In the genomic region with DNA sequence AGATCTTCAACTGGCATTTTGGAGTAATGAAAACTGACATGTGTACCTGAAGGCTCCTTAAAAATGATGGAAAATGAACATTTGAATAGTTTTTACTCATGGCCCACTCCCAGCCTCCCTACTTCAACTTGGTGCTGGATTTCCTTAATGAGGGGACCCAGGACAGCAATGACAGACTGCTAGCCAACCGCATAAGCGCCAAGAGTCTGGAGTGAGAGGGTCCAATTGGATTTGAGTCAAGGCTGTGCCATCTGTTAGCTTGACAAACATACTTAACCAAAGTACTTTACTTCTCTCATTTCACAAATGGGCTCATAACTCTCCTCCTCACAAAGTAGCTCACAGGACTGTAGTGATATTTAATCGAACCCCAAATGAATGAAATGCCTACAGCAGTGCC, we compare ENCODE assay signal across 28 mouse cellular contexts.
DNase-seq lines count a peak whose midpoint lies in the region; ATAC-seq and TF ChIP-seq lines count a peak whose summit lies in the region.
"Had no signal": no experiment of that assay in that cellular context is flagged by ENCODE, and none has a peak within 500 bp of the region (broad histone marks: within the 10 kb centered on the region; RNA-seq: fewer than 3 reads in every experiment).

No protein-coding gene starts in this region.

- H3K4me2 ChIP-seq in forebrain, embryonic 16.5 days (ENCODE audit: low read length), result no peak overlapping the region
- no peak overlapping the region for H3K4me2 ChIP-seq in forebrain, embryonic 15.5 days (replicated peaks)
- H3K4me2 ChIP-seq: embryonic facial prominence, embryonic 13.5 days; heart, embryonic 12.5 days; heart, embryonic 15.5 days; hindbrain, embryonic 13.5 days had no signal

- H3K9ac ChIP-seq in forebrain, embryonic 16.5 days (replicated peaks; ENCODE audit: low read depth, low read length), result no peak overlapping the region
- no peak overlapping the region for H3K9ac ChIP-seq in forebrain, embryonic 15.5 days (replicated peaks)
- H3K9ac ChIP-seq: embryonic facial prominence, embryonic 13.5 days; heart, embryonic 12.5 days; heart, embryonic 15.5 days; hindbrain, embryonic 13.5 days had no signal

- peak; percentile 82 to 83 for DNase-seq in cerebellum, postnatal 10 days
- DNase-seq in layer of hippocampus, postnatal 14 days (ENCODE audit: low spot score in 2 of 2), result peak; percentile 8 to 36
- DNase-seq in layer of hippocampus, postnatal 36 days, result no peak
- DNase-seq in brain, embryonic 14.5 days (ENCODE audit: low read depth), result peak; percentile 59
- DNase-seq in urinary bladder, postnatal 25 days (ENCODE audit: low spot score), result no peak
- DNase-seq: adrenal gland, adult 8-10 months; adrenal gland, postnatal 25 days; cerebellum, adult 11-12 months; cerebellum, adult 8-10 months; cerebellum, postnatal 36 days; embryo, embryonic 11 days; gastrocnemius, postnatal 25 days; heart, adult 18-20 months; heart, postnatal 10 days; heart, postnatal 36 days had no signal

- no peak for ATAC-seq in cerebellum, adult (ENCODE audit: insufficient number of reproducible peaks, low FRiP score, low TSS enrichment)
- peak; percentile 59 for ATAC-seq in forebrain, embryonic 16.5 days
- ATAC-seq in forebrain, embryonic 15.5 days (replicated peaks), result no peak
- ATAC-seq: activated CD4-positive, CD25-positive, alpha-beta regulatory T cell, adult 4 months; hindbrain, embryonic 16.5 days; intestine, embryonic 16.5 days had no signal

- no peak for TF ChIP-seq CTCF in brain, embryonic 14.5 days (IDR thresholded peaks at IDR 0.05; ENCODE audit: borderline replicate concordance, extremely low read depth, insufficient read depth, insufficient read length)

- WGBS in forebrain, embryonic 16.5 days, result 72% methylated on average over 3 of the region's 3 CpGs
- WGBS in forebrain, embryonic 15.5 days, result 74% methylated on average over 3 of the region's 3 CpGs

- H3K4me1 ChIP-seq in forebrain, embryonic 16.5 days (replicated peaks; ENCODE audit: control insufficient read depth, insufficient read depth, low read length), result no peaks in the 10 kb centered on the region
- no peaks in the 10 kb centered on the region for H3K4me1 ChIP-seq in forebrain, embryonic 15.5 days
- H3K4me1 ChIP-seq: embryonic facial prominence, embryonic 10.5 days; embryonic facial prominence, embryonic 13.5 days; heart, embryonic 12.5 days; heart, embryonic 15.5 days; hindbrain, embryonic 10.5 days; hindbrain, embryonic 13.5 days had no signal

- no peak for TF ChIP-seq POLR2A in brain, embryonic 14.5 days (IDR thresholded peaks at IDR 0.05; ENCODE audit: borderline replicate concordance, extremely low read depth, insufficient read depth, insufficient read length, poor library complexity, severe bottlenecking)

- H3K4me3 ChIP-seq in forebrain, embryonic 16.5 days (replicated peaks; ENCODE audit: low read length), result no peak overlapping the region
- H3K4me3 ChIP-seq in forebrain, embryonic 15.5 days, result no peak overlapping the region
- H3K4me3 ChIP-seq: embryonic facial prominence, embryonic 10.5 days; embryonic facial prominence, embryonic 13.5 days; erythroblast, embryonic 14.5 days; heart, embryonic 12.5 days; heart, embryonic 15.5 days; hindbrain, embryonic 10.5 days; hindbrain, embryonic 13.5 days had no signal

- H3K27me3 ChIP-seq in forebrain, embryonic 16.5 days (replicated peaks; ENCODE audit: control insufficient read depth, insufficient read depth, low read length), result no peaks in the 10 kb centered on the region
- H3K27me3 ChIP-seq in forebrain, embryonic 15.5 days, result no peaks in the 10 kb centered on the region
- H3K27me3 ChIP-seq: embryonic facial prominence, embryonic 13.5 days; heart, embryonic 12.5 days; heart, embryonic 15.5 days; hindbrain, embryonic 13.5 days had no signal

- H3K9me3 ChIP-seq in forebrain, embryonic 16.5 days (ENCODE audit: control insufficient read depth, low read length), result 0 out of 2 replicates have a peak, but pooled peaks cover 2% of the 10 kb centered on the region
- H3K9me3 ChIP-seq in forebrain, embryonic 15.5 days, result no peaks in the 10 kb centered on the region
- H3K9me3 ChIP-seq: embryonic facial prominence, embryonic 10.5 days; embryonic facial prominence, embryonic 13.5 days; heart, embryonic 12.5 days; heart, embryonic 15.5 days; hindbrain, embryonic 10.5 days; hindbrain, embryonic 13.5 days had no signal

- no peaks in the 10 kb centered on the region for H3K36me3 ChIP-seq in forebrain, embryonic 16.5 days (ENCODE audit: control insufficient read depth, insufficient read depth)
- no peaks in the 10 kb centered on the region for H3K36me3 ChIP-seq in forebrain, embryonic 15.5 days
- H3K36me3 ChIP-seq: embryonic facial prominence, embryonic 10.5 days; embryonic facial prominence, embryonic 13.5 days; heart, embryonic 12.5 days; heart, embryonic 15.5 days; hindbrain, embryonic 10.5 days; hindbrain, embryonic 13.5 days had no signal

- no peak overlapping the region for H3K27ac ChIP-seq in forebrain, embryonic 16.5 days (ENCODE audit: low read length)
- H3K27ac ChIP-seq in forebrain, embryonic 15.5 days (replicated peaks), result no peak overlapping the region
- H3K27ac ChIP-seq: embryonic facial prominence, embryonic 10.5 days; embryonic facial prominence, embryonic 13.5 days; heart, embryonic 15.5 days; hindbrain, embryonic 10.5 days; hindbrain, embryonic 13.5 days had no signal

Comparison
In these comparisons a context has a peak if more than half of its experiments do, and no peak if none do; other contexts are left out.
1. DNase-seq: peak in cerebellum, postnatal 10 days (2 of 2), layer of hippocampus, postnatal 14 days (2 of 2) and brain, embryonic 14.5 days (single experiment); none in layer of hippocampus, postnatal 36 days (0 of 2) and urinary bladder, postnatal 25 days (single experiment).